Mouse (Mus musculus): ENCODE data around the gene Sh3bp1.

The Sh3bp1 gene

DNA sequence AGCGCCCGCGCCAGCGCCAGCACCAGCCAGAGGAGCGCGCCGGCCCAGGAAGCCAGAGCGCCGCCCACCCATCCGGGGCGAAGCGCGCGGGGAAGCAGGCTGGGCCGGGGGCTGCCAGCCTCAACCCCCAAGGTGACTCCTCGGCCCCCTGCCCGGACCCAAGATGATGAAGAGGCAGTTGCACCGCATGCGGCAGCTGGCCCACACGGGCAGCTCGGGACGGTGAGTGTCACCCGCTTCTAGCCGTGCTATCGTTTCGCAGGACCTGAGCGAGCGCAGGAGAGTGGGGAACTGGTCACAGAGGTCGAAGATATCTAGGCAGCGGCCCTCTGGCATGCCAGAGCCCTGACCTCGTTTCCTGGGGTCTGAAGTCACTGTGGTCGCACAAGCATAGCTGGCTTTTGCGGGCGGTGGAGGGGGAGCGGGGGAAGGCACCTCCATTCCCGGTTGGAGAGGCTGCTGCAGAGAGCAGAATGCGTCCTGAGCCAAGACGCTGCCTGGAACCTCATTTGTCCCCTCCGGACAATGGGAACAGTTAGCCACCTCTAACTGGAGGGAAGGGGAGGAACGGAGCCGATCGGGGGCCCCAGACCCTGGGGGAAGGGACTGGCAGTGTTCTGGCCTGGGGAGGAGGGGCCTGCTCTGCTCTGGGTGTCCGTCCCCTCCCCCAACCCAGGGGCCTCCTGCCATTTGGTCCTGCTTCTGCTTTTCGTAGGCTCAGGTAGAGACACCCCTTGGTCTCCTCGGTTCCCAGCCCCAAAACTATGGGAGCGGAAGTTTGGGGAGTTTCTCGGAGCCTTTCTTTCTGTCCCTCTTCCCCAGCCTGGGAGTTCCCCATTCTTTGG, at the start of gene Sh3bp1:
TSS of gene Sh3bp1 (plus strand) at position 29 of the 845 bp plus-strand sequence.
- DNase-seq, result peak; percentile 84 to 90

DNA sequence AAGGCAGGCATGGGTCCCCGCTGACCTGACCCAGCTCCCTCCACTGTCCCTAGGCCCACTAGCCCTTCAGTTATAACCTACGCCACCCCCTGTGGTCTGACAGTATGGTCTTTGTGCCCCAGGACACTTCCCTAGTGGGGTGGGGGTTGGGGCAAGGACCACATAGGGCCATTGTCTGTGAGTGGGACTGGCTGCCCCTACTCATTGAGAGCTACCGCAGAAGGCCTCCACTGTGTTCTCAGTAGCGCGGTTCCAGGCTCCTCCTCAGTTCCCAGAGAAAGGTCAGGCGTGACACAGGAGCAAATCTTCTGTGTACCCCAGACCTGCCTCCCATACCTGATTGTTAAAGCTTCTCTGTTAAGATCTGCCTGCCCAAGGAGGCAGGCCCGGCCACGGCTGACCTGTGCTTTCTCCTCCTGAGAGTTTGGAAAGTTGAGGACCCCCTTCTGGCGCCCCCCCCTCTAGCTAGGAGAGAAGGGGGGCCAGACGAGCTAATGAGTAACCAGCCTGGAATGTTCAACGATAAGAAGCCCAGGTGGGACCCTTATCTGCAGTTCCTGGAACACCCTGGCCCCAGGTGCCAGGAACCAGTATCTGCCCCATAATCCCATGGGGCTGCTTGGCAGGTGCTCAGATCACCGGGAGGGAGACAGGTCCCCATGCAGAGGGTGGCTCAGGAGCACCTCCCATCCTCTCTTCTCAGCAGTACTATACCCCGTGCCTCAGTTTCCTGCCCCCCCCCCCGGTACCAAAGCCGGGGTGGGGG, 49.3 kb upstream of the Sh3bp1 start:
- DNase-seq, result peak in 1 of 2 experiments; percentile 27

DNA sequence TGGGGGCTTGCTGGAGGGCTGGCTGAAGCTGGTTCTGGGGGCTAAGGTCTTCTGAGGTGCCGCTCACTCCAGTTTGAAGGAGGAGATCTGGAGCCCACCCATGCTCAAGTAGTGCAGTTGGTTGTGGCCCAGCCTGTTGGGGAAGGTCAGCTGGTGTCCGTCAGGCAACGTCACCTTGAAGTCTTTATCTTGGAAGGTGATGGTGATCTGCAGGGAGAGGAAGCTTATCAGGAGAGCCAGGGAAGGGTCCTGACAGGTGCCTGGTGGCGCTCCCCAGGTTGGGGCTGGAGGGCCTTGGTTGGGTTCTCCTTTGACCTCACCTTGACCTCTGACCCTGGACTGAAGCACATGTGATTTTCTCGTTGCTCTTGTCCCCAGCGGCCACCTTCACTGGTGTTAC, 48.6 kb upstream of the Sh3bp1 start:
- no peak for DNase-seq

DNA sequence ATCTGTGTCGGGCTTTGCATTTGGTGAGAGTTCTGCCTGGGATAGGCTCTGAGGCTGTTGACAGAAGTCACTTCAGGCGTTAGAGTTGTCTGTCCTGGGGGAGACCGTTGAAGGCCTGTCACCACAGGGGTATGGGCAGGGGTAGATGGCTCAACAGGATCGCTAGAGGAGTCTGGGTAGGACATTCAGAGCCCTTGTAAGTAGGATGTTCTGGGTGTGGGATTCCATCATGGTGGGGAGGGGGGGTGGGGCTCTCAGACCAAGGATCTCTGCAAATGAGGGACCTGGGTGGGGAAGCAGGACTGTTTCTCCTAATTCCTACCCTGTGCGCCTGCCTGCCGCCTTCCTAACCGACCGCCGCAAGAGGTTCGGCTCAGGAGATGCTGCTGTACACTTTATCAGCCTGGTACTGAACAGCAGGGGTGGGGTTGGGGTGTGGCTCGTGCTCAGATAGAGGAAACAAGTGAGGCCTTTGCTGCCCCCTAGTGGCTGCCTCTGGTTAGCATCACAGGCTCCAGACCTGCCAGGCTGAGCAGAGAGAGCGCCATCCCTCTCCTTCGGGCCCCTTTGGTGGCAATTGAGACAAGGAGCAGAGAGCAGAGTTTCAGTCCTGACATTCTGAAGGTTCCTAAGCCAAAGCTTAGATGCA, 47.9 kb upstream of the Sh3bp1 start:
- DNase-seq, result peak; percentile 97

DNA sequence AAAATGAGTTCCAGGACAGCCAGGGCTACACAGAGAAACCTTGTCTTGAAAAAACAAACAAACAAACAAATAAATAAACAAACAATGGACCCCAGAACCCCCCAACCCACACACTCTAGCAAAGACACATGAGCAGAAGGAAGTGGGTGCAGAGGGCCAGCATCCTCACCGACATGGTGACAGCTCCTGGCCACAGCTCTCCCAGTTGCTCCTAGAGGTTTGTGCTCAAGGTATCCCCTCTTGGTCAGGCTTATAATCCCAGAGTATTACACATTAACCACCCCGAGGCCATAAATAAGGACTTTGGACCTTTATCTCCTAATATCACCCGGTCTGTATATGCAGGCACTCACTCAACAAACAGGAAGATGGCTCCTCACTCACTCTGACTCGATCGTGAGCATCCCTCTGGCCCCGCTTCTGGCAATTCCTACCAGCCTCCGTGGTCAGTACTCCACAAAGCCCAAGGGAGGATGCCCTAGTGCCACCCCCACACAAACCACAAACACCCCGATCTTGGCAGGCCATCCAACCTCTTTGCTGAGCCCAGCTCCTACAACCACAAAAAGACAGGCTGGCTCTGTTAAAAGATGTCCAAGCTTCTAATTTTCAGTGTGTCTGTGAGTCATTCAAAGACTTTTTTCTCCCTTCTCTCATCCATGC, 44.1 kb upstream of the Sh3bp1 start, which contains the start of gene Lgals2:
TSS of gene Lgals2 (minus strand) at position 227 of the 663 bp plus-strand sequence.
- no peak for DNase-seq

DNA sequence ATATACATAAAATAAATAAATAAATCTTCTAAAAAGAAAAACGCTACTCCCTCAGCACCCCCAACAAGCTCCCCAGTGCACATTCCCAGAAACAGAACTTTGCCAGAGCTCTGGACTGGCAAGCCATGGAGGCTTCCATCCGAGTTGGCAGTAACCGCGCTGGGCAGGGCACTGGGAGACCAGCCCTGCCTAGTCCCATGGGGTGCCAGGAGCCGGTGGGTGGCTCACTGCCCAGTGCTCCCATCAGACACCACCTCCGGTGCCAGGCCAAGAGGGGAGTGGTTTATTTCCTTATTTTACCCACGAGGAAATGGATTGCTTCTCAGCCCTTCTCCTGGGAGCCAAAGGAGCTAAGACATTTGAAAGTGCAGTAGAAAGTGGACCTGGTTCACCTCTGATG, 42.6 kb upstream of the Sh3bp1 start:
- DNase-seq, result no peak

- DNase-seq, result no peak
Measured at GRCm38 (mm10) chr15:78859311-78859710, 40.3 kb upstream of the Sh3bp1 start.

DNA sequence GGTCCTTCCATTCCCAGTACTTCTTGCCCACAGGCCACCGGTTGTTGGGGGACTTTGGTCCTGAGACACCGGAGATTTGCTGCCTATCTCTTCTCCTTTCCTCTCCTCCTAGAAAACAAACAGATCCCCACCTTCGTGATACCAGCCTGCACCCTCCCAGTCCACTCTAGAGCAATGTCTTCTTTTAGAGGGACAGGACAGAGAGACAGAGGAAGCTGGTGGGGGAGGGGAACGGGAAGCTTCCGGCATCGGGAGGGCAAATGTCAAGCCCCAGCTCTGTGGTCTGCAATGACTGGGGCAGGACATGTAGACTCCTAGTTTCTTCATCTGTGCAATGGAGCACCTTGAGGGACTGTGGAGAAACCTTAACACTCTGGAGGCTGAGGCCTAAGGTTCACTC, 39.9 kb upstream of the Sh3bp1 start:
- peak; percentile 30 to 52 for DNase-seq

DNA sequence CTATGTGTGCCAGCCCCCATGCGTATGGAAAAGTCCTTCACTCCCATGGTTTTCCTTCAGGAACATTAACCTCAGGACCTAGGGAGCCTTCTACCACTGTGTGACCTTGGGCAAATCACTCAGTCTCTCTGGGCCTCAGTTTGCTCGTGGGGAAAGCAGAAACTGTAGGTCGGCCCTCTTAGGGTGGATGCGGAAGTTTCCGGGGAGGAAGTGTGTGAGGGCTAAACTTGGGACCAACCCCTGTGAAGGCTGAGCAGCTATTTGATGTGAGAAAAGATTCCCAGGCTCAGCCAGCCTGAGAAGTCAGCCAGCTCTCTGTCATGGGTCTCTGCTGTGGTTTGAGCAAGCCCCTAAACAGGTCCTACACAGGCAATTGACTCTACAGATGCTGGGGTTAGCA, 37.3 kb upstream of the Sh3bp1 start:
- no peak for DNase-seq

DNA sequence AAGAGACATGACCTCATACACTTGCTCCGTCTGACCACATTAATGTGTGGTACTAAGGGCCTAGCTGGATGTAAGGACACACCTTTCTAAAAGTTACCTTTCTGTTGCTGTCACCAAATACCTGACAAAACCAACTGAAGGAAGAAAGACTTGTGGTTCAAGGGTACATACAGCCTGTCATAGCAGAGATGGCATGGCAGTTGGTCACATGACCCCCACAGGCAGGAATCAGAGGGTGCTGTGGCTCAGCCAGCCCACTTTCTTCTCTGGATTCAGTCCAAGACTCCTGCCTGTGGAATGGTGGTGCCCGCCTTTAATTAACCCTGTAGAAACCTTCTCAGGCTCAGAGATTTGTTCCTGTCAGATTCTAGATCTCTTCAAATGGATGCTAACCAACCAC, 36.4 kb upstream of the Sh3bp1 start:
- peak in 1 of 2 experiments; percentile 34 for DNase-seq

DNA sequence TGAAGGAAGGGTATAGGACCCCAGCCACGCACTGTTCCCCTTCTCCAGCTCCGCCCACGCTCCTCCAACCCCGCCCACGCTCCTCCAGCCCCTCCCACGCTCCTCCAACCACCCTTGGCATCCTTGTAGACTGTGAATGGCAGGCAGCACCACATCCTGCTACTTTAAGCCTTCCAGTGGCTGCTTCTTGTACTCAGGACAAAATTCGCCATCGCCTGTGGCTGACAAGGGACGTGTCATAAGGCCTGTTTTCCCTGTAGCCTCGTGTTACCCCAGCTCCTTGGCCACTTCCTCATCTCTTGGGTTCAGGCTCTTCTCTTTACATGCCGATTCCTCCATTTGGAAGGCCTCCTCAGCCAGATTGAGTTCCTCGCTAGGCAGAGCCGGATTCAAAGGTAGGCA, 35.7 kb upstream of the Sh3bp1 start:
- DNase-seq, result peak; percentile 70 to 81

DNA sequence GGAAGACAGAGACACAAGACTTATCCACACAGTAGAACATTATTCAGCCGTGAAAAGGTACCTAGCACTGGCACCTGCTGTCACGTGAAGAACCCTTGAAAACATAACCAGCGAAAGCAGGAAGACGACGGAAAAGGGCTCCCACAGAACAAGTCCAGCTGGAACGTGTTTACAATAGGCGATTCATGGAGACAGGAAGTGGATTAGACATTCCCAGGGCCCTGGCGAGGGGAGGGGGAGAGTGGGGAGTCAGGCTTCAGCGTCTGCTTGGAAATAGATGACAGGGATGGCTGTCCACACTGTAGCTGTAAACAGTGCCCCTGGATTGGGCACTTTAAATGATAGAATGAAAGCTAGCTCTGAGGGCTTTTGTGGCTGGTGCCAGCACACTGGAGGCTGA, 31.2 kb upstream of the Sh3bp1 start:
- DNase-seq, result peak; percentile 75 to 84

GRCm38 (mm10) chr15:78868826-78869233, 30.7 kb upstream of the Sh3bp1 start:
- DNase-seq, result peak in 1 of 2 experiments; percentile 34

DNA sequence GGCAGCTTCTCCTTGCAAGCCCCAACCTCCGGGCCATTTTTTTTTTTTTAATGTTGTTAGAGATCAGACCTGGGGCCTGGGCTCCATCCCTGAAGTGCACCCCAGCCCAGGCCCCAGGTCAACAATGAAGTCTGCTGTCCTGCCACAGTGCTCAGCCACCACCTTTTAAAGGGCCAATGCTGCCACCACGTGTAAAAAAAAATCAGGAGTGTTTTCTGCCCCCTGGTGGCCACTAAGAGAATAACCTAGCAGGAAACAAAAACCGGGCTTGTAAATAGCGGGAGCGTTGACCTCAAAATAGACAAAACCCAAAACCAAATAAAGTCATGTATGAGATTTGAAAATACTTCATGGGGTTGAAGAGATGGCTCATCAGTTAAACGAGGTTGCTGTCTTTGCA, 29.8 kb upstream of the Sh3bp1 start:
- peak; percentile 55 to 70 for DNase-seq

GRCm38 (mm10) chr15:78872021-78872608, 27.5 kb upstream of the Sh3bp1 start:
- DNase-seq, result no peak

DNA sequence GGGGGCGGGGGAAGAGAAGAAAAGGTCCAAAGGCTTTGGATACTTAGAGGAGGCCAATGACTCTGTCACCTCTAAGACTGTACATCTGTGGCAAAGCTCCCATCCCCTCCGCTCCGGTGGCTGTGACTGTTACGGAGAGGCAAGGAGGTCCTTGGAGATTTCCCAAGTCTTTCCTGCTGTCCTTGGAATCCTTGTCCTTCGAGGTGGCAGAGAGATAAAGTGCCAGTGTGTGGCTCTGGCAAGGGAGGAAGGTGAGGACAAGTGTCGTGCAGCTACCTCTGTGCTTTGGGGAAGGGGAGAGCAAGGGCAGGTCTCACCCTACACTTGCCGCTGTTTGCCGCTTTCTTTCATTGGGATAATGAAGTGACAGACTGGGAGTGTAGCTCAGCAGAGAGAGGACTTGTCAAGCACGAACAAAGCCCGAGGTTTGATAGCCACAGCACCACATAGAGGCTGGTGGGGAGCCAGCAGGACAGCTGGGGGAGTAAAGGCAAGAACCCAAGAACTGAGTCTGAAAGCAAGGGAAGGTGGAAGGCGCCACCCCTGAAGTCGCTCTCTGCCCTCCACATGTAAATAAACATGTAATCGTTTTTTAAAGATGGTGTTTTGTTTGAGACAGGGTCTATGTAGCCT, 25.6 kb upstream of the Sh3bp1 start:
- no peak for DNase-seq

DNA sequence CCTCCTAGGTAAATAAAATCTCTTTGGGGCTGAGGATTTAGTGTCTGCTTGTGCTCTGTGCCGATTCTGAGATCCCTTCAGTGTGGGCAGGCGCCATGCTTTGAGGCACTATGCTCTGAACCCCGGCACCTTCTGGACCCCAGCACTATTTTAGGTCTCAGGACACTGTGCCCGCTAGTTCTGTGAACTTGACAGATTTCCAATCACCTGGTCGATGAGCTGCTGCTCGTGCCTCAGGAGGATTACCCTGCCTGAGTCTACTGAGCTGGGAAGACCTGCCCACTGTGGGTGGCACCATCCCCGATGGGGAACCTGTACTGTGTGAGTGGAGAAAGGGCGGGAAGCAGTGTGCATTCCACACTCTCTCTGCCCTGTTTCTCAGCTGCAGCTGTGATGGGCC, 24.6 kb upstream of the Sh3bp1 start:
- no peak for DNase-seq

GRCm38 (mm10) chr15:78875537-78875936, 24.0 kb upstream of the Sh3bp1 start:
- no peak for DNase-seq

DNA sequence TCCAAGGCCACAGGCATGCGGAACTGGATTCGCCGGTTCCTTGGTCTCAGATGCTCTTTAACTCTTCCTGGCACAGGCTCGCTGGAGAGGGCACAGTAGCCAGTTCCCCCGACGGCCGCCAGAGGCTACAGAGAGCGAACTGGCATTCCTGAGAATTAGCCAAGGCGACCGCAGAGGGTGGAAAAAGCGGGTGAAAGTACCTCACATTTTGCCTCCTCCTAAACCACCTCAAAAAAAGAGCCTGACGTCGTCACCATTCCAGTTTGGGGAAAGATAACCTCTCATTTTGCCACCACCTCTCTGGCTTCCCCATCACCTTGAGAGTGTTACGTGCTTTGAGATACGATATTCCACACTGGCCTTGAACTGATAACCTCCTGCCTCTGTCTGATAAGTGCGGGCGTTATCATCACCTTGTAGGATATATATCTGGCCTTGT, 23.3 kb upstream of the Sh3bp1 start:
- DNase-seq, result peak; percentile 91 to 95

- DNase-seq, result peak; percentile 95 to 97
Measured at GRCm38 (mm10) chr15:78876991-78877809, 22.4 kb upstream of the Sh3bp1 start, which contains the start of gene Gga1. TSS of gene Gga1 (plus strand) at chr15:78877190.
